Mouse (Mus musculus): ENCODE data around the gene Lipe.
A peak's percentile ranks its signal among the peaks of the same experiment; 100 is the strongest.

Lipe gene

DNA sequence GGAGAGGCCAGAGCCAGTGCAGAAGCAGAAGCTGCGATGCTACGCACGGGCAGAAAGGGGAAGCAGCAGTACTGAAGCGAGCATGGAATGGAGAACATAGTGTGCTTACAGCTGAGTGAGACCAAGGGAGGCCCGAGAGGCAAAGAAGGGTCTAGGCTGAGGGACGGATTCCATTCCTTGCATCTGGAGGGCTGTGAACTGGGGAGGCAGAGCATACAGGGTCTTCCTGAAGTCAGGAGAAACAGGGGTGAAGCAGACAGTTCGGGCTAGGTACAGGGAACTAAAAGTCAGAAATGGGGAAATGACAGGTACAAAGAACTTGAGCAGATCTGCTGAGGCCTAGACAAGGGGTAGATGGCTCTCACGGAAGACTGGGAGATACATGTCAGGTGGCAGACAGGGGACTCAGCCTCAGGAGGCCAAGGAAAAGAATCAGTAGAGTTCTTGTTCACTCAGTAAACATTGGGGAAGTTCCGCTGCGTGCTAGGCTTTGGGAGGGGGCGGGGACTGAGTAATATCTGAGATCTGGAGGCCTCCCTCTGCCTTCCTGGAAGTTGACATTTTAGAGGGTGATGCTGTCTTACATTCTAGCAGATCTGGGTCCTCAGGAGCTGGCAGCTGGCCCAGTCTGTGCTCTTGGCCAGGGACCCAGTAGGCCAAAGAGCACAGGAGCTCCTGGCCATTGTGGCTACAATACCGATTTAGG lies 12.5 kb downstream of the Lipe start:
- DNase-seq (ENCODE audit: low spot score in 2 of 2): no peak

DNA sequence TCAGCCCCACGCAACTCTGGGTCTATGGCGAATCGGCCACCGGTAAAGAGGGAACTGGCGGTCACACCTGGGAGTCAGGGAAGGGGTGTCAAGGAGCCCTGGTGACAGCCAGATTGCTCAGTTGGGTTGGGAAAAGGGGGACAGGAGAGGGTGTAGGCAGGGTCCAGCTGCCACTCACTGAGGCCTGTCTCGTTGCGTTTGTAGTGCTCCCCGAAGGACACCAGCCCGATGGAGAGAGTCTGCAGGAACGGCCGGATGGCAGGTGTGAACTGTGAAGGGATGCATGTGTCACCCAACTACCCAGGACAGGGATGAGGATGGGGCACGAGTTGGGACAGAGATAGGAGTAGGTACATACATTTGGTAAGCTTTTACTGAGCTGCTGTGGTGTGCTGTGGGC lies 13.3 kb downstream of the Lipe start:
- DNase-seq (ENCODE audit: low spot score in 2 of 2): no peak

DNA sequence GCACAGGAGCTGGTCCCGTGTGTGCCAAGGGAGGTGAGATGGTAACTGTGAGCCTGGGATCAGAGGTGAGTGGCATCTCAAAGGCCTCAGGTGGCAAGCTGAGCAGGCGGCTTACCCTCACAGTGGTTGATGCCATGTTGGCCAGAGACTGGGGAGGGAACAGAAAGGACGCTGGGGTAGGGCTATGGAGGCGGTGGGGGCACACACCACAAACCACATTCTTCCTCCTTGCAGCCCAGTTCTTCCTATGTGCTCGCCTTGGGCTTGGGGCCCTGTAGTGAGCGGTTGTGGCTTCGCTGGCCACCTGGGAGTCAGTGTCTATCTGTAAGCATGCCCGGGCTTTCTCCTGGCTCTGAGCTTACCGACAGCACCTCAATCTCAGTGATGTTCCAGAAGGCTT lies 13.7 kb downstream of the Lipe start:
- DNase-seq (ENCODE audit: low spot score in 2 of 2): no peak

DNA sequence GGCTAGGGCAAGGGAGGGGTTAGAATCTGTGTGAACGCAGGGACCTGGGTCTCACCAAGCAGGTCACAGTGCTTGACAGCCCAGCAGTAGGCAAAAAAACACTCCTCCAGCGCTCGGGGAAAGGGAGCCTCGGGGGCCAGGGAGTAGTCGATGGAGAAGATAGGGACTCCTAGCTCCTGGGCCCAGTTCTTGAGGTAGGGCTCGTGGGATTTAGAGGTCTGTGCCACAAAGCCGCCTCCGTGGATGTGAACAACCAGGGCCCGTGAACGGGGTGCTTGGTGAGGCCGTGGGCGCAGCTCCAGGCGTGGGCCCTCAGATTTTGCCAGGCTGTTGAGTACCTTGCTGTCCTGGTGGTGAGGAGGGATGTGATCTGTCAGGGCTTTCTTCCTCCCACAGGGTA lies 14.2 kb downstream of the Lipe start:
- no peak for DNase-seq (ENCODE audit: low spot score in 2 of 2)

DNA sequence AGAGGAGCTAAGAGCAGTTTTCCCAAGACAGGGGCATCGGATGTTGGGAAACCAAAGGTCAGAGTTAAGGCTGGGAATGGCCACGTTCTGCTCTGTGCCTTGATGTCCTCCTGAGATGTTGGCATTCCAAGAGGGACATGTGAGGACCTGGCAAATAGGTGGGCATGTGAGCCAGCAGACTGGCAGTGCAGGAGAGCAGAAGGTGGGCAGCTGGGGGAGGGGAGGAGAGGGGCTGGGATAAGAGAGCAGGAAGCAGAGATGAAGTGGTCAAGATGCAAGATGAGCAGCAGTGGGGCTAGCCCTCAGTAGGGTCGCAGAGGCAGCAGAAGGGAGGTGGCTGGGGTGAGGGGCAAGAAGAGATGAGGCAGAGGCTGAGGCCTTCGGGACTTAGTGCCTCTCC lies 14.6 kb downstream of the Lipe start:
- DNase-seq (ENCODE audit: low spot score in 2 of 2): no peak

DNA sequence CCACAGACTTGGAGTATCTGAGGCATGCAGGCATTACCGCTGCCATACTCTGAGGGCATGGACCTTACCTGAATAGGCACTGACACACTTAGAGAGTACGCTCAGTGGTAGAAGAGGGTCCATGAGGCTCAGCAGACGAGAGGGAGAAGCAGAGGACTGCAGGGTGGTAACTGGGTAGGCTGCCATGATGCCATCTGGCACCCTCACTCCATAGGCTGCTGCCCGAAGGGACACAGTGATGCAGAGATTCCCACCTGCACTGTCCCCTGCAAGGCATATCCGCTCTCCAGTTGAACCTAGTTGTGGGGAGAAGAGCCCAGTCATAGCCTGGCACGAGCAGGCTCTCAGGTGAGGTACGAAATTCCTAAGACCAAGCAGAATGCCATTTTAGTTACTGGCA lies 15.1 kb downstream of the Lipe start:
- DNase-seq (ENCODE audit: low spot score in 2 of 2): no peak

DNA sequence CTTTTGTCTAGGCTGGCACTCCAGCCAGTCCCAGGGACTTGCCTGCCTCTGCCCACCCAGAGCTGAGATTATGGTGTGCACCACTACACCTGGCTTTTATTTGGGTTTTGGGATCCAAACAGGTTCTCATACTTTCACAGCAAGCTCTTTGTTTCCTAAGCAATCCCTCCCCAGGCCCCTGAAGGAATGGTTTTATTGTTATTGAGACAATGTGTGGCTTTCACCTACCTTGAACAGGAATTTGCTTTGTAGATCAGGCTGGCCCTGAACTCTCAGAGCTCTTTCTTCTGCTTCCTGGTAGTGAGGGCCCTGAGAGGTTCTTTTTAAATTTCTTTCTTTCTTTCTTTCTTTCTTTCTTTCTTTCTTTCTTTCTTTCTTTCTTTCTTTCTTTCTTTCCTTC lies 16.0 kb downstream of the Lipe start:
- no peak for DNase-seq (ENCODE audit: low spot score in 2 of 2)

DNA sequence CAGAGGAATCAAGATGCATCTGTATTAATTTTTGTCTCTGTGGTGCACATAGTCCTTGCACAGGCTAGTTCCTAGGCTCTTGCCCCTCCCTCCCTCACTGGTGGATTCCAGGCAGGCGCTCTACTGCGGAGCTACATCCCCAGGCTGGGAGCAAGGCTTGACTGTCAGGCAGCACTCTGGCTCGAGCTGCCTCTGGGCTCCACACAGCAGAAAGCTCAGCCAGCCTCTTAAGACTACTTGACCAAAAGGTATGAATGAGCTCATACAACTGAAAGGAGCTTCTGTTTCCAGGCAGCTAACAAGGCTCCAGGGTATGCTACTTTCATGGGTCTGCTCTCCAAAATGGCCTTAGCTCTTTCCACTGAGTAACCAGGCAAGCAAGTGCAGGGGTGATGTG lies 17.2 kb downstream of the Lipe start:
- no peak for DNase-seq (ENCODE audit: low spot score in 2 of 2)

DNA sequence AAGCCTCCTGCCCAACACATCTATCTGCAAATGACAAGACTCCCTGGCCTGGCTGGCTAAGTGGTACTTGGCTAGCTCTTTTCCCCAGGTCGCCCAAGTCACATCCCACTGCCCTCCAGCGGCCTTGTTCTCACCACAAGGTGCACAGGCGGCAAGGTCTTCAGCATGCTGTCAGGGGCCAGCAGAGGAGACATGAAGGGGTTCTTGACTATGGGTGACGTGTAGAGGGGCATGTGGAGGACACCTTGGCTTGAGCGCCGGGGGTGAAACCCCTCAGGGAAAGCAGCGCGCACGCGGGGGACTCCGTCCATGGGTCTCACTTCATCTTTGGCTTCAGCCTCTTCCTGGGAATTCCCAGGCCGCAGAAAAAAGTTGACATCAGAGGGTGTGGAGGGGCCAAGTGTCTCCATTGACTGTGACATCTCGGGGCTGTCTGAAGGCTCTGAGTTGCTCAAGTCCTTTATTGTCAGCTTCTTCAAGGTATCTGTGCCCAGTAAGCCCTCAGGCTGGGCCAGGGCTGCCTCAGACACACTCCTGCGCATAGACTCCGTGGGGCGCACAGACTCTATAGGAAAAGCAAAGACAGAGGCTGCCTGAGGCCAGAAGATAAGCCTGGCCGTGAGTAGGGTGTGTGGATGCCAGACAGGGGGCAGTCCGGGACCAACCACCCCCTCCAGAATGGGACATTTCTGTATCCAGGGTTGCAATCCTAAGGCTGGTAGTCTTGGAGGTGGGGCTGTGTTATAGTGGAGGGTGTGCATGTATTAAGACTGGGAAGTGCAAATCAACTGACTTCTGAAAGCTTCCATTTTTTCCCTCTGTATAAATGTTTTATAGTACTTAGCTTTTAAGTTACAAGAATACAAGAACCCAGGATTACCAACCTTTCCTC lies 17.9 kb downstream of the Lipe start:
- no peak for DNase-seq (ENCODE audit: low spot score in 2 of 2)

DNA sequence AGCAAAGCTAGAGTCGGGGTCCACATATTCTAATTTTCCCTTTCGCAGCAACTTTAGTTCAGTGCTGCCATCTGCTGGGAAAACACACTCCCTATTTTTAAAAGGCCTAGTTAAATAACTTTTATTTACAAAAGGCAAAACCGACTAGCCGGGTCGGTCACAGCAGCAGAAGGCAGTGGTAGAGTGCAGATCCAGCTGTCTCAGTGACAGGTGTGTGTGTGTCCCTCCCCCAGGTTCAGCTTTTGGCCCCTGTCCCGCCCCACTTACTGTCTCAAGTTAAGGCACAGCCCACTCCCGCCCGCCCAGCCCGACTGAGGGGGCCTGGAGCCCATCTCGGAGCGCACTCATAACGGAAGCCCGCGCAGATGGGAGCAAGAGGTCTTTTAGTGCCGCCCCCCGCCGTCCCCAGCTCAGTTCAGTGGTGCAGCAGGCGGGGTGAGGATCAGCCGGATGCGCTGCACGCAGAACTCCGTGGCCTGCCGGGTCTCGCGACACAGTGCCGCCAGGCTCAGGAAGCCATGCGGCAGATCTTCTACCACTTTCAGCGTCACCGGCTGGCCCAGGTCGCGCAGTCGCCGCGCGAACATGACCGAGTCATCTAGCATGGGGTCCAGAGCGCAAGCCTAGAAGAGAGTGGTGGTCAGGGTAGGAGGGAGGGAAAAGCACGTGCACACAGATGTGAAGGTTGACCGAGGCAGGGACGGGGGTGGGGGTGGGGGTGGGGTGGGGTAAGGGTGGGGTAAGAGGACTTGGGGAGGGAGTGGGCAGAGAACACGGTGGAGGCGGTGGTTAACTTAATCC lies 18.8 kb downstream of the Lipe start:
- no peak for DNase-seq (ENCODE audit: low spot score in 2 of 2)

DNA sequence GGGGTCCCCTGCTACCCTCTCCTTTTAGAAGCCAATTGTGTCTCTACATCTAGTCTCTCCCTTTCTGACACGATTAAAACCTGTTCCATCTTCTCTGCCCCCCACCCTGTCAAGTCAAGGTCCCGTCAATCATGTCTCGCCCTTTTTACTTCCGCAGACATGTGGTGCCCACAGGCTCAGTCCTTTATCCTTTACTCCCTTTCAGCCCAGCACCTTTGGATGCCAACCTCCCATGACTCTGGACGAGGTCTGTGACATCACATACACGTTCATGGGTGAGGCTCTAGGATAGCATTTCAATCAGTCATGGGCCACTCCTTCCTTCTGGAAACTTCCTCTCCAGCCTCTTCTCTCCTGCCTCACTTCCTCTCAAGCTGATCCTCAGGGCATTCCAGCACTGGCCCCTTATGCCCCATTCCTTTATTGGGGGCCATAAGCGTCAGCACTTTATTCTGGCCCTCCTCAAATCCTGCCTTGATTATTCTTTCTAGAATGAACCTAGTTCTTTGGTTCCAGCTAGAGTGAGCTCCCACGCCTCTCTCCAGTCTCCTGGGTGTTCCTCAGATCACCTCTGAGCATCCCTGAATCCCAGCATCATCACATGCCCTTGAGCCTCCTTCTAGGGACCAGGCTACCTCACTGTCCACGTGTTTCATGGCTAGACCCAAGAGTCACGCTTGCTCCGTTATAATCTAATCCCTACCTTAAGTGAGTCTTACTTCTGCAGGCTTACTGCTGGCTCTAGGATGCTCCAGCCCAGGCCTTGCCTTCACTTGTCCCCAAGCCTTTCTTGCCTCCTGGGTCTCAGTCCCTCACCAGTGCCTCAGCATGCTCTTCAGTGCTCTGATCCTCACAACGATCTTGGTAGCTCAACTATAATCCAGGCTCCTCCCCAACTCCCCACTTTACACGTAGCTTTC lies 20.1 kb downstream of the Lipe start:
- DNase-seq (ENCODE audit: low spot score in 2 of 2): no peak

DNA sequence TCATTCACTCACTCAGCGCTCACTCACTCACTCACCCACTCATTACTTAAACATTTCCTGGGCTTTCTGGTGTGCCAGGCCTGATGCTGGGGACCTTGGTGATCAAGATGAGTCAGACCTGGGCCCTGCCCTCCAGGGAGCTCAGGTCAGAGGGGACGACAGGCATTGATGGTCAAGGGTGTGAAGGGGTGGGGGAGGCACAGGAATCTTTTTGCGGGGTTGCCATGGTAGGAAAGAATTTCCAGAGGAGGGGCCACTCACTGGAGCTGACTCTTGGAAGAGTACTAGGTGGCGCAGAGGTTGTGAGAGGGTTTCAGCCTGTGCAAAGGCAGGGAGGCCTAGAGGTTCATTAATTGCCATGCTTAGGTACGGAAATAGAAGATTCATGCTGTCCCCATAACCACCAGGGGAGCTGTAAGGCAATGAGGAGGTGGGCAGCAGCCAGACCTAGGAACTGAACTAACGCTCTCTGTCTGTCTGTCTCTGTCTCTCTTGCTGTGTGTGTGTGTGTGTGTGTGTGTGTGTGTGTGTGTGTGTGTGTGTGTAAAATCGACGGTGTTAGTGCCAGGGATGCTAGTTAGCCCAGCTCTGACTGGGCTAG lies 21.3 kb downstream of the Lipe start:
- no peak for DNase-seq (ENCODE audit: low spot score in 2 of 2)

DNA sequence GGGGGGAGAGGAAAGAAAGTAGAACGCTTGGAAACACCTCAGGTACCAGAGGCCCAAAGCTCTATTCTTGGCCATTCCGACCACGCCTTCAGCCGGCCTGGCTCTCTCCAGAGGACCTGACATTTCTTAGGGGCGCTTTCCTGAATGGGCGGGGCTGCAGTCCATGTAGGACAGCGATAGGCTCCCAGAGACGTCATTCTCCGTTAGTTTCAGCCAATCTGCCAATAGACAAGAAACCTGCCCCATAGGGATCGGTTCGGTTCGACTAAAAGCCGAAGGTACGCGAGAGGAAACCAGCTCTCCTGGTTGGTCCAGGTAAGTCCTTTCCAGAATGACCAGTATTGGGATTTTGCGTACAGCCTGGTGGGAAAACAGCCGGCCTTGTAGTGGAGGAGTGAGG lies 22.0 kb downstream of the Lipe start:
- DNase-seq (ENCODE audit: low spot score in 2 of 2): peak; percentile 86

DNA sequence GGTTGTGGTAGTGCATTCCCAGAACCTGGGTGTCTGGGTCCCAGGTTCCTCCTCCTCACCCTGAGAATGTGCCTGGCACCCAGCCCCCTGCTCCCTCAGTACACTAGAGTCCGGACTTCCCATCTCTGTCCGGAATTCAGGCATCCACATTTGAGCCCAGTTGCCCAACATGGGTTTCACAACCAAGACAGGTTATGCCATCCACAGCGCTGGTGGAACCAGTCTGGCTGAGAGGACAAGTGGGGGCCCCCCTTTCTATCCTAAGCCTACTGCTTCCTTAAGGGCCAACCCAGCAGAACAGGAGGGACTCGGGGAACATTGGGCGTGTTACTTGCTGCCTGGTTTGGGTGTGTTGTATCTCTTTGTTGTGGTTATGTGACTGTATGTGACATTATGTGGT lies 26.1 kb downstream of the Lipe start:
- DNase-seq (ENCODE audit: low spot score in 2 of 2): no peak

DNA sequence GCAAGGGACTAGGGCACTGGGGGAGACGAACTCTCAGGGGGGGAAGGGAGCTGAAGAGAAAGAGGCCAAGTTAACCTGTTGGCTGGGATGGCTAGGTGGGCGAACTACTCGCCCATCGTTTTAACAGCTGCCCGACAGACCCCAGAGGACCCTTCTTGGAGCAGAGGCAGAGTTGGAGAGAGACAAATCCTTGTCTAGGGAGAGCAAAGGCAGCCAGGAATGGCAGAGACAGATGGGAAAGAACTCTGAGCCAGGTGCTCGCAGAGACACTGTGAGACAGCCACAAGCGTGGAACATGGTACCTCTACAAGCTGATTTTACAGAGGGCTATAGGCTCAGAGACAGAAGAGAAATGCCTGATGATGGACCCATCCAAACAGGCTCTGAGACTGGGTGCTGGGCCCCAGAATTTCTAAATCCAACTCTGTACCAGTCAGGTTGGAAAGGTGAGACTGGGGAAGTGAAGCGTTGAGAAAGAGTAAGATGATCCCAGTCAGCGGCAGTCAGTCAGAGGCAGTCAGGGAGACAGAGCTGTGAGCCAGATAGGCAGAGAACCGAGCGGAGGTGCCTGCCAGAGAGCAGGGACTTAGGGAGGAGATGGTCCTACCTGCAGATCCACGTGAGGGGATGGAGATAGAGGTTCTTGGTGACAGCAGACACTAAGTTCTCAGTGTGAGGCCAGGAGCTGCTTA lies 29.3 kb downstream of the Lipe start, which contains the start of gene Cnfn:
Cnfn (minus strand) TSS at position 667 of the 692 bp plus-strand sequence.
- no peak for DNase-seq (ENCODE audit: low spot score in 2 of 2)

DNA sequence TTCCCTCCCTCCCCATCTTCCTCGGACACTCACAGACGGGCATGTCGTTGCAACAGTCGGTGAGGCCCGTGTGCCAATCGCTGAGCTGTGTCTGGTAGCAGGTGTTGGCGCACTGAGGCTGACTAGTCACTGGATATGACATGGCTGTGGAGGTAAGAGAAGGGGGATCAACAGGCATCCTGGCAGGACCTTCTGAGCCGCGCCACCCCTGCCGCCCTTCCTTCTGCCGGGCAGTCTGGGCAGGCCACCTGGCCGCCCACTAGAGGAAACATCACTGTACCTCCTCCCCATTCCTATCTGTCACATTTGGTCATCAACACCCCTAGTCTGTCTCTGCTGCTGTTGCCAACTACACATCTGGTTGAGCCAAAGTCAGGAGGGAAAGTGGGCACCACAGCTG lies 30.2 kb downstream of the Lipe start:
- DNase-seq (ENCODE audit: low spot score in 2 of 2): no peak

DNA sequence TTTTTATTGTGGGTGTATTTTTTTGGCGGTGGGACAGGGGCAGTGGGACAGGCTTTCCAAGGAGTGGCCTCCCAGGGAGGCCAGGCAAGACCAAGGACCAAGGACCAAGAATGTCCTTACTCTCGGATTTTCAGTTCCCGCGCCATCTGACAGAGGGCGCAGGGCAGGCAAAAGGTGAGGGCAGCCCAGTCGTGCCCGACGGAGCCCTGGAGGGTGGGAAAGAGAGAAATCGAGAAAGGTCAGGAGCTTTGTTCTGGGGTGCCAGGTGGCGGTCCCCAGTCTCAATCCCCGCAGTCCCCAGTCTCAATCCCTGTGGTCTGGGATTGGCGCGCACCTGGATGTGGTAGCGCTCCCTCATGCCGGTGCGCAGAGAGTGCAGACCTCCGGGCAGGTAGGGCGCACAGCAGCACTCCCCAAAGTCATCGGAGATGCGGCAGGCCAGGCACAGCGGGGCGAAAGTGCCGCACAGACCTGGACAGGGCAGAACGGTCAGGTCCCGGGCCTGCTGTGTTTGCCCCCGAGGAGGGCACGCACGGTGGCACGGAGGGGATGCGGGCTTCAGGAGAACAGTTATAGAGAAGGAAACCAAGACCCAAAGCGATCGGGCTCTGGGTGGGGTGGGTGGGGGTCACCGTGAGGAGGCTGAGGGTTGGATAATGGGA lies 30.7 kb downstream of the Lipe start:
- no peak for DNase-seq (ENCODE audit: low spot score in 2 of 2)

DNA sequence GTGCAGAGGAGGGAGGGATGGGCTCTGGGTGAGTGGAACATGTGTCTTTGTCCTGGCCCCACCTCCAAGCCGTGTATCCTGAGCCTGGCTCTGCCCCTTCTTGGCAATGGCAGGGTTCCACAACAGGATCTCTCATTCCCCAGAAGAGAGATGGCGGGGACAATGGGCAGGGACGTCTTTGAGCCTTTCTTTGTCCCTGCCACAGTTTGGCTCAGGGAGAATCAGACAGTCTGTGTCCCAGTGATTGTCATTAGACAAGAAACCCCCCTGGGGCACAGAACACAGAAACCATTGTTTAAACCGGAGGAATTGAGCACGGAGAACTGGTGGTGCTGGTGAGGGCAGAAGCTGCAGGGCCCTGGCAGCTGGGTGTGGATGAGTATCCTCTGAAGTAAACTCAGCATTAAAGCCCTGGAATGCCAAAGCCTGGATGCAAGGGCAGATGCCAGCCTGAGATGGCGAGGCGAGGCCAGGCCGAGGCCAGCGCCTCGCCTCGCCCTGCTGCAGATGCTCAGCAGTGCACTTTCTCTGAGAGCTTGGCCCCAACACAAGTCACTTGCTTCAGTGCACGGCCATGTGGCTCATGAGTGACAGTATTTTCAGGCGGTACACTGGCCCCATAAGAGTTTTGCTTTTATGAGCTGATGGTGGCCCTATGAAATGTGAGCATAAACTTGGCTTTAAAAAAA lies 32.4 kb downstream of the Lipe start:
- no peak for DNase-seq (ENCODE audit: low spot score in 2 of 2)

DNA sequence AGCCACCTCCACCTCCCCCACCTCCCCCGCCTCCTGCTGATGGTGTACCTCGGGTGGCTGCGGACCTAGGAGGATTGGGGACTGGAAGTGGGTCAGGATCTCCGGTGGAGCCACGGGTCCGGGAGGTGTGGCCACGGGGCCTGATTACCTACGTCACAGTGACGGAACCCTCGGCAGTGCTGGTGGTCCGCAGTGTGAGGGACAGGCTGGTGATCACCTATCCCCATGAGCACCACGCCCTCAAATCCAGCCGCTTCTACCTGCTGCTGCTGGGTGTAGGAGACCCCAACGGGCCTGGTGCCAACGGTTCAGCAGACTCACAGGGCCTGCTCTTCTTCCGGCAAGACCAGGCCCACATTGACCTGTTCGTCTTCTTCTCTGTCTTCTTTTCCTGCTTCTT lies 34.9 kb downstream of the Lipe start:
- no peak for DNase-seq (ENCODE audit: low spot score in 2 of 2)
